Mouse (Mus musculus): Measurements from ENCODE around the gene Fcgr1.
"Not testable (repeated sequence)": the region's sequence is repeated elsewhere in the genome, so short reads cannot be mapped to it uniquely, and the experiment has no call there.

Fcgr1 gene

DNA sequence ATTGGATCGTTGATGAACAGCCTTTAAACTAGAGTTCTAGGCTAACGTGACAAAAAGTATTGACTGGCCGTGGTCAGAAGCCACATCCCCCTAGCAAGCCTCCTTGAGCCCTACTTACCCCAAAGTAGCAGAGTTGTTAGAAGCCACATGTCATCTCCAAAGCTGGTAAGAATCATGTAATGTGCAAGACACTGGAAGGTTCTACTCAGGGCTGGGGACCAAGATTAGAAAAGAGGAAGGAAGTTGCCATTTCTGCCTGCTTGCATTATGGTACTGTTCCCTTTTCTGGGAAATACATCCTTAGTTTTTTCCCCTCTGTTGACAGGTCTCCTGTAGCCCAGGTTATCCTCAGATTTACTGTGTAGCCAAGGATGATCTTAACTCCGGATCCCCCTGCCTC lies at the start of gene Fcgr1:
Fcgr1 (minus strand) TSS at position 183 of the 400 bp plus-strand sequence.
- DNase-seq, result no peak

DNA sequence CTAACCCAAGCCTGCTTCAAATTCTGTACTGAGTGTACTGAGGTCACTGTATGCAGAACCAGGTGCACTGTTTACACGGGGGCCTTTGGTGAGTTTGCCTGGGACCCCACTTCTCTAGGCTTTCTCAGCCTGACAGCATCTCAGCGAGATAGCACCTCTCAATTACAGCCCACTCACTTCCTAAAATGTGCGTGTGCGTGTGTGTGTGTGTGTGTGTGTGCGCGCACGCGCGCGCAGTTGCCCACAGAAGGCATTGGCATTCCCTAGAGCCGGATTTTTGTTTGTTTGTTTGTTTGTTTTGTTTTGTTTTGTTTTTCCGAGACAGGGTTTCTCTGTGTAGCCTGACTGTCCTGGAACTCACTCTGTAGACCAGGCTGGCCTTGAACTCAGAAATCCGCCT lies 48.9 kb upstream of the Fcgr1 start:
- DNase-seq, result not testable (repeated sequence)

DNA sequence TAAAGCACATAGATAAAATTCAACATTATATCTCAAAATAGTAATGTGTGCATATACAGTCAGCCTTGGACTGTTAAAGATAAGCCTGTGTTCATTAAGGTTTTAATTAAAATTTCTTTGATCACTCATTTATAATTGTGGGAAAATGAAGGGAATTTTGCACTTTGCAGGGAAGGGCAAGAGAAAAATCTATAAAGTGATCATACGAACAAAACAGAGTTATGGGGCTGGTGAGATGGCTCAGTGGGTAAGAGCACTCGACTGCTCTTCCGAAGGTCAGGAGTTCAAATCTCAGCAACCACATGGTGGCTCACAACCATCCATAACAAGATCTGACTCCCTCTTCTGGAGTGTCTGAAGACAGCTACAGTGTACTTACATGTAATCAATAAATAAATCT lies 48.3 kb upstream of the Fcgr1 start:
- DNase-seq, result not testable (repeated sequence)

DNA sequence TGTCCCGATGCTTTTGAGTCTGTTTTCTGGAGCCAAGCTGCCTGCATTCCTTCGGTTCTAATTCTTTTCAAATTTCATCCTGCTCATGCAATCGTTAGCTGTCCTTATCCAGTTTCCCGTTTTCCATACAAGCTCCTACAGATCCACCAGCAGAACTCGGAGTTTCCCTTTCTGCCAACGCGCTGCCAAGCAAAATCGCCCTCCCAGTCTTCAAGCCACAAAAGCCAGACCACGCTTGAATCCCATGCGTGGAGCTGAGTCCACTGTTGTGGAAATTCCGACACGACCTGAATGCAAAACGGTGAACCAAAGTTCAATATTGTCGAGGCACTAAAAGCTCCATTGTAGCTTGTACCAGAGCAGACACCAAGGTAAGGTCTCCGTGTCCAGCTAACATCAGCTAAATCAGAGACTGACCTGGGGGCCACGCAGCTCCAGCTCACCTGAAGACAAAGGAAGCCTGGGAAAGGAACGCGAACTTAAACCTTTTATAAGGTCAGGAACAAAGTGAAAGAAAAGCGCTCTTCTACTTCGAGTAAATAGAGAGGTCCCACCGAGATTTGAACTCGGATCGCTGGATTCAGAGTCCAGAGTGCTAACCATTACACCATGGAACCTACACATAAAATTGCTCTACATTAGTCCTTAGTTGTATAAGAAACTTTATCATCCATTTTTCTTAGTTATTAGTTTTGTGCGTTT lies 47.0 kb upstream of the Fcgr1 start:
- DNase-seq, result no peak

DNA sequence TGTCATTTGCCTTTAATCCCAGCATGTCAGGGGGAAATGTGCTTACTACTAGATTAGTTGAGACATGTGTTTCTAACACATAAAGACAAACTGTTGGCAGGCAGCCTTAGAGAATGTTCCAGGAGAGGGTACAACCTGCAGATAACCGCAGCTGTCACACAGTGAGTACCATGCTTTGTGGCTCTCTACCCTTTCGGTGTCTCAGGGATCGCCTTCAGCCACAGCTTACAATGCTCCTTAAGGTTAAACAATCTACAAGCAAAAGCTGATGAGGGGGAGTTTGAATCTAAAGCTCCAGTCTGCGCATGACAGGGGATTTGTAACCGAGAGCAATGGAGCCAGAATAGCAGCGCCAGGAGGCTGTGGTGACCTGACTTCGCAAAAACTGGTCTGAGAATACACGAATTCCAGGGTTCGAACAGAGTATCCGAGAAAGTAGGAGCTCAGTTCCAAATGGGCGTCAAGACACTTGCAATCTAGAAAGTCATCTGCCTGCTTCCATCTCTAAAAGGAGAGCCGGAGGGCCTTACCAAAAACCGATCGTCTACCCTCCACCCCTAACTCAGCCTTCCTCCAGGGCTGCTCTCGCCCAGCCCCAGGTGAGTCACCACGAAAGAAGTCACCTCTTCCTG lies 45.2 kb upstream of the Fcgr1 start:
- DNase-seq, result no peak

DNA sequence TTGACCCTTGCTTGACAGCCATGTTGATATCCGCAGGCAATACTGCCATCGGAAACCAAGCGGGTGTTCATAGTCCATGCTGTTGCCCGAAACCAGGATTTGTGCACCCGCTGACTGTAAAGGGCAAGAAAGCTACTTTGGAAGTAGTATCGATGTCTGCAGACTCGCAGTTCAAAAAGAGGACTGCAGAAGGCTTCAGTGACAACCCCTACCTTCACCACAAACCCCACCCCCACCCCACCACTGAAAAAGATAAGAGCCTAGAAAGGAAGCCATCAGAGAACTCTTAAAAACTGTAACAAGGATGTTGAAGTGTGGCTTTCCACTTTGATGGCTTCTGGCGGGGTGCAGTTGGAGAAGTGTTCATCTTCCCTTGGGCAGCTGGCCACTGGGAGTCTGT lies 44.3 kb upstream of the Fcgr1 start:
- no peak for DNase-seq

DNA sequence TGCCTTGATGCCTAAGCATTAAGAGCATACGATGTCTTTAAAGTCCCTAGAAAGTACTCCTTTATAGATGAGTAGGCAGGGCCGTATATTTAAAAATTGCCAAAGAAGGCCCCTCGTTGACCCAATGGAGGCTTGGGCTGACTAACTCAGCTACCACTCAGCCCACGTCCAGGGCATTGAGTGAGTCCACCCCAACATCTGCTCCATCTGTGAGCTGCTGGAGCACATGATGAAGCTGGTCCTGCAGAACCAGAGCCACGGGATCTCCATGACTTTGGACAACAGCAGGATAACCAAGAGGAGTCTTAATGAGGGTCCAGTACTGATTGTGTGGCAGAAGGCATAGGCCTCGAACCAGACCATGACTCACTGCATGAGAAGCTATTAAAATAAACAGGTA lies 43.5 kb upstream of the Fcgr1 start:
- no peak for DNase-seq

DNA sequence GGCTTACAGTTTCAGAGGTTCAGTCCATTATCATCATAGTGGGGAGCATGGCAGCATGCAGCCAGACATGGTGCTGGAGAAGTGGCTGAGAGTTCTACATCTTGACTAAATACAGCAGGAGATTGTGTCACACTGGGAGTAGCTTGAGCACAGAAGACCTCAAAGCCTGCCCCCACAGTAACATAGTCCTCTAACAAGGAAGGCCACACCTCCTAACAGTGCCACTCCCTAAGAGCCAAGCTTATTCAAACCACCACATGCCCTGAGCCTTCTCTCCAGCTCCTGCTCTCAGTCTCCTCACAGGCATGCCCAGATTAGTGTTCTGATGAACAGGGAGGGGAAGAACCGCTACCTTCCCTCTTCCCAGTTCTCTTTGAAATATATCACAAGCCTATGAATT lies 42.9 kb upstream of the Fcgr1 start:
- DNase-seq, result no peak

DNA sequence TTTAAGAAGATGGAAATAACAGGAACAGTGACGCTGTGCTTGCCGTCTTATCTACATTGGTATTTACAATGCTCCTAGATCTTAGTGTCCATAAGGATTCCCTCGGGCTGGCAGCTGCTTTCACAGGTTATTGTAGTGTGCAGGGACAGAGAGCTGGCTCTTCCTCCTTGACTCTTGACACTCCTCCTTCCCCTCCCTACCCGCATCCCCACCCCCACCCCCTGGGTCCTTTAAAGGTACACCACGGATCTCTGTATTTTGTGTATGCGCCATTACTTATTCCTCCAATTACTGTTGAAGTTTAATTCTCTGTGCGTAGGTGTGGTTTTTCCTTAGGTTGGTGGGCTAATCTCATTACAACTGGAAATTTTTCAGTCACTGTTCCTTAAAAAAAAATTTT lies 41.8 kb upstream of the Fcgr1 start:
- no peak for DNase-seq

DNA sequence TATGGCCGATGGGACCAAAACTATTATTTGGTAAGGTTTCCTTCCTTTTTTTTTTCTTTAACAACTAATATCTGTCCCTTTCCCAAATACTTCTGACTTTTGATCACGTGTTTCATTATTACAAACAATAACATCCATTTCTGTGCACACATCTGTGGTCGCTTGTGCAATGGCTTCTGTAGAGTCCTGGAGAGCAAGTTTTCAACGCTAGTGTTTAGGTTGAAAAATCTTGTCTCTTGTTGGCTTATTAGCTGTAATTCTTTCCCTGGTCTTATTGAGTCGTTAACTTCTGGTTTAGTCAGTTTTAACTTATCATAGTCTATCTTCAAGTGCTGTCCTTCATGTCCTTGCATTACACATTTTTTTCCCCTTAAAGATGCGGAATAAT lies 41.4 kb upstream of the Fcgr1 start:
- DNase-seq, result no peak

DNA sequence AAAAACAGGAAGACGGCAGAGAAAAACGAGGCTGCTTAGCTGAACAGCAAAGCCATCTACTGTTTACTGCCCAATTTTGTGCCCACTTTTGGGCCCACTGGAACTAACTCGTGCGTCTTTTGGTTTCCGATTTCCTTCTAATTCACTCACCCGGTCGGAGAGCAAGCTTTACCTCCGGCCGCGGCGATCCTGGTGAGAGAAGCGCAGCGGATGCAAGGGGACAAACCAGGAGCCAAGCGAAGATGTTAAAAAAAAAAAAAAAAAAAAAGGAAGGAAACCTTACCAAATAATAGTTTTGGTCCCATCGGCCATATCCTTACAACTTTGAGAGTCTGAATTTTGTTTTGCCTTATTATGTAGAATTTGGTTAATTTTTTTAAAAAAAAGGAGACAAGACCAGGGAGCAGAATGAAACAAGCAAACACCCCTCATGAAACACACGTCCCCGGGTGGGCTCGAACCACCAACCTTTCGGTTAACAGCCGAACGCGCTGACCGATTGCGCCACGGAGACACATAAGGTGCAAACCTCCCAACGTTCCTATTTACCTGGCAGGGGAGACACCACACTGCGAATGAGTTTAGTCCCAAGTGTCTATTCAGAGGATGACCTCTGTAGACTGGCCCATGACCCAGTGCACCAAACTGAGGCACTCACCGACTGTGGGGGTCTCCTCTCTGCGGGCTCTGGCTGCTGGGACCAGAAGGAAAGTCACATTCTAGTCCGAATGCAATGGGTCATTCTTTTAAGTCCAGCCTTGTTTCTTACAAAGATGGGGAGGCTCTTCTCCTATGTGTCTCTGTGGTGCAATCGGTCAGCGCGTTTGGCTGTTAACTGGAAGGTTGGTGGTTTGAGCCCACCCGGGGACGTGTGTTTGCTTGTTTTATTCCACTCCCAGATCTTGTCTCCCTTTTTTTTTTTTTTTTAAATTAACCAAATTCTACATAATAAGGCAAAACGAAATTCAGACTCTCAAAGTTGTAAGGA lies 40.7 kb upstream of the Fcgr1 start:
- DNase-seq, result no peak

DNA sequence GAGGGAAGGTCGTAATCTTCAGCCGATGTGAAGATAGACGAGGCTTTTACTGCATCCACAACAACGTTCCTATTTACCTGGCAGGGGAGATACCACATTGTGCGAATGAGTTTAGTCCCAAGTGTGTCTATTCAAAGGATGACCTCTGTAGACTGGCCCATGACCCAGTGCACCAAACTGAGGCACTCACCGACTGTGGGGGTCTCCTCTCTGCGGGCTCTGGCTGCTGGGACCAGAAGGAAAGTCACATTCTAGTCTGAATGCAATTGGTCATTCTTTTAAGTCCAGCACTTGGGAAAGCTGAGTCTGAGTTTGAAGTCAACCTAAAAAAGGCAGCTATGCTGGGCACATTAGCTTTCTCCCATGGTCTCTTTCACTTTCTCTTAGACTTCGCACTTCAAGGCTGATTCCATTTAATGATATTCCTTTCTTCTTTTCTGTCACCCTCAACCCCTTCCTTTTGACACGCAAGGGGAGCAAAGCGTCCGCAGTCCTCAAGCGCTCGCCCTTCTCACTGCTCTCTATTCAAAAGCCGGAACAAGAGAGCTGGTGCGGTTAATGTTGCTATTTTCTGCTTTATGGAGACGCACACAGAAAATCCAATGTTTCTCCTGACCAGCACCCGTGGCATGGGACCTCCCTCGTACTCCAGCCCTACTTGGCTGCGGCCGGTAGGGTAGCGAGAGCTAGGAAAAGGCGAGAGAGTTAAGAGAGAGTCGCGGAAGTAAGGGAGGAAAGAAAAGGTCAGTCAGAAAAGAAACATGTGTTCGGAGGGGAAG lies 39.8 kb upstream of the Fcgr1 start:
- no peak for DNase-seq

DNA sequence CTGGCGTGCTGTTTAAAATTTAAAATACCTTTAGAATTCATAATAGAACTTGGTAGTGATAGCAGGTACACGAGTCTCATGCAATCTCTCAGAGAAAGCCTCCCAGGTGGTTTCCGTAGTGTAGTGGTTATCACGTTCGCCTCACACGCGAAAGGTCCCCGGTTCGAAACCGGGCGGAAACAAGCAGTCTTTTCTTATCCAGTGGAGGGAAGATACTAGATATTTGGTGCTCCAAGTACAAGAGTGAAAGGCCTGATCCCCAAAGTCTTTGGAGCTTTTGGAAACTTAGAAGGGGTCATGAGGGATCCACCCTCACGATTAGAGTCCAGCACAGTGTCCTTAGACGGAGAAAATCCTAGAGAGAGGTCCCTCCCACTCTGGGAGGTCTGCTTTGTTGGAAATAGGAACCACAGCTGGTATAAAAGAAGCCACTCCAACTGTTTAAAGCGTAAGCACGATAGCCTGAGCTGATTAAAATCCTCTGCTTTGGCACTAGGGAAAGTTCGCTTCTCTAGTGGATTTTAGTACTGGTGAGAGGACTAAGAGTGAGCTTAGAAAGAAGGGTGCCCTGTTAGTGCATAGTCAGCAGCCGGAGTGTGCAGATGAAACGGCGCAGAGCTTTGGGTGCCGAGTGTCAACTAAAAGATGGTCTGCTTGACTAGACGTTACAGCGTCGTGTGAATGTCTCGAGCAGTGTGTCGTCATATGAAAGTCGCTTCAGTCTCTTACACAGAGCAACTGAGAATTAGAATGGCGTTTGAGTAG lies 39.0 kb upstream of the Fcgr1 start:
- DNase-seq, result no peak

DNA sequence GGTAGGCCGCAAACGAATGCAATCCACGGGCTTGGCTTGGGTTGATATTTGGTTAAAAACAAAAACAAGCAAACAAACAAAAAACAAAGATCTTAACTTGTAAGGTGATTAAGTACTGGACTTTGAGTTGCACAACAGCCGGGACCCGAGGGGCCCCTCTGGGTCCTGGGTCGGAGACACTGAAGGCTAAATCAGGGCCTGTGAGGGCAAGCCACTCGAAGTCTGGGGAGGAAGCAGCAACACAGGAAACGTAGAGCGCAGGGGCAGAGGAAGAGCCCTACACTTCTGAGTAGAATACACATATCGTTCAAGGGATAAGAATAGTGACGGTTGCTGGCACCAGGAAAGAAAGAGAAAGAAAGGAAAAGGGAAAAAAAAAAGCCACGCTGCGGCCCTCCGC lies 38.2 kb upstream of the Fcgr1 start:
- DNase-seq, result no peak

DNA sequence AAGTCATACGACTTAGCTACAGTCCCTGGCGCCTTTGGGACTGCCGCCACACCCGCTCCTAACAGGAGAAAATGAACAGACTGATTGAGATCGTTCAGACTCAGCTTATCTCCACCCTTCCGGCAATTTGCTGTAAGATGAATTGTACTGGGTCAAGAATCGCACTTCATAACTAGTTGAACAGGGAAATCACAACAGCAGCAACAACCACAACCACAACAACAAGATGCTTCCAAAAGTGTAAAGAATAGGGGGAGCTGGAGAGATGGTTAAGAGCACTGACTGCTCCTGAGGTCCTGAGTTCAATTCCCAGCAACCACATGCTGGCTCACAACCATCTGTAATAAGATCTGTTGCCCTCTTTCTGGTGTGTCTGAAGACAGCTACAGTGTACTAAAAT lies 37.7 kb upstream of the Fcgr1 start:
- no peak for DNase-seq

DNA sequence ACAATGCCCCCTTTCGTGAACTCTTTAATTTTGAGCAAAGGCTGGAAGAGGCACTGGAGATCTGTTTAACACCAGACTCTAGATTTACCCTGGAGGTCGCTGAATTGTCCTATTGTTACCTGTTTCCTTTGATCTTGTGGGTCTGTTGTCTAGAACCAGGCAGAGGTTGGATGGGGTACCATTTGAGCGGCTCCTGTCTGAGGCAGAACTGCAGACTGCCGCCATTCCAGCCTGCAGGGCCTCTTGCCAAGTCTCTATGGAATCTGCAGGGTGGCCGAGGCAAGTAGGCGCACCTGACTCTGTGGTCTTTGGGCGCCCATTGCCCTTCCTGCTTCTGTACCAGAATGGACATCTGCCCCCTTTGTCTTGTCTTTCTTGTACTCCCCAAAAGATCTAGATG lies 36.8 kb upstream of the Fcgr1 start:
- no peak for DNase-seq

DNA sequence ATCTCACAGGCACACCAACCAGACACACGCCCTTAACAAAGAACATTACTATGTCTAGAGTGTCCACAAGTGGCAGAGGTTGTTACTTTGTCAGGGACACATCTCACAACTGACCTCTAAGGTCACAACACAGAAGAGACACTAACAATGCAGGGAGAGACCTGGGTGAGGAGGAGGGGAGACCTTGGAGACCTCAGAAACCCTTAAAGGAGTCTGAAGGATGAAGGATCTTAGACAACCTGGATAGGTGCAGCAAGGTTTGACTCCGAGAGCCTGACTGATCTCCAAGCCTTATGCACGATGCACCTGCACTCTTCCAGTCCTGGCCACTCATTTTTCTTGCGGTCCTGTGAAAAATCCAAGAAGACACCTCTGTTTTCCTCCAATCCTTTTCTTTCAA lies 36.4 kb upstream of the Fcgr1 start:
- no peak for DNase-seq

DNA sequence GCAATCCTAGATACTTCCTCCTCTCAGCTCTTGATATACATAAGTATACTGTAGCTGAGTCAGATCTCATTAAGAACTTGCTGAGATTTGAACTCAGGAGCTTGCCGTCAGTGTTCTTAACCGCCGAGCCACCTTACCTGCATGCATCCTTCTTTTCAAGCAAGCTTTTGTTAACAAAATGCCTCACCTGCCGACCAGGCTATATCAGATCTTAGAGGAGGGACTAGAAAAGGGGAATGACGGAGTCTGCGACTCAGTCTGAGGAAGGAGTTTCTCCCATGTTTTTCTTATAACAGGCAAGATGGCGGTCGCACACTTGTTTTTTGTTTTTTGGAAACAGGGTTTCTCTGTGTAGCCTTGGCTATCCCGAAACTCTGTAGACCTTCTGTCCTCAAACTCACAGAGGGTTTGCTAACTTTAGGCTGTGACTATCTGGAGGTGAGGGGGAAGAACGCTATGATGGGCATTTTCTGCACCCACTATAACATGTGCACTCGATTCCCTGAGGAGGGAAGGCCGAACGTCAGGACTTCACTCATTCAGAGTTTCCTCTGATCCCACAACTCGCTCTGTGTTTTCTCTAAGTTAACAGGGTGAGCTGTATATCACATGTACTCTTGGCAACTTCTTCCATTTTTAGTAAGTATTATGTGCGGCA lies 35.1 kb upstream of the Fcgr1 start:
- DNase-seq, result no peak

DNA sequence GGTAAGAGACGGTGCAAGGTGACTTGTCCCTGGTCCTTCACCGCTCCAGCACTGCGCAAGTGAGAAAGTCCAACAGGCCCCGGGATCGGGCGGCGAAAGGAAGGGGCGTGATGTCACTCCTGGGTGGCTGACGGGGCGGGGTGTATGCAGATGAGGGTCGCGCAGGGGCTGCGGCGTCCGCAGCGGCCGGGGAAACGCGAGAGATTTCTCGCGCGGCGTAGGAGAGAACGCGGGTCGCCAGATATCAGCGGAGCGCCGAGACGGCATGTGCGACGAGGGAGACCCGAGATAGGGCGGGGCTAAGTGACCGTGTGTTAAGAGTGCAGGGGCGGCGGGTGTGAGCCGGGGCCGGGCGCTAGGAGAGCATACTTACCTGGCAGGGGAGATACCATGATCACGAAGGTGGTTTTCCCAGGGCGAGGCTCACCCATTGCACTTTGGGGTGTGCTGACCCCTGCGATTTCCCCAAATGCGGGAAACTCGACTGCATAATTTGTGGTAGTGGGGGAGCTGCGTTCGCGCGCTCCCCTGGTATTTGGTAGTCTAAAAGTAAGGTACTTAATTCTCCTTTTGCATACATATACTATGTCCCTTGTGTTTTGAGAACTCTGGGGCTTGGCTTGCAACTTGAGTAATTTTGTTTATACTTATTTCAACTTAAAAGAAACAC lies 34.4 kb upstream of the Fcgr1 start:
- not testable (repeated sequence) for DNase-seq

DNA sequence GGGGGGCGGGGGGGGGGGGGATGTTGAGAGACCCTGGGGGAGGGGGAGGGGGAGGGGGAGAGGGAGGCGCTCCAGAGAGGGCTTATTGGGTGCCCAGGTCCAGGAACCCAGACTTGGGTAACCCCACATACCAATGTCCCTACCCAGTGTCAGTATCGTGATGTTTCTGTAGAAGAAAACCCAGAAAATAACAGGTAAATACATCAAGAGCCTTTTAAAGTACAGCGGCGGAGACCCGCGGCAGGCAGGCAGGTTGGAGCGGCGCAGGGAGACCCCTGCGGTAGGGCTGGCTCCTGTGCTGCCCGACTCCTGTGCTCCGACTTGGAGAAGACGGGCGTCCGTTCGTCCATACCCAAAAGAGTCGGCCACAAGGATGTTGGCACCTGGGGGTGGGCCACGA lies 33.9 kb upstream of the Fcgr1 start:
- DNase-seq, result no peak

DNA sequence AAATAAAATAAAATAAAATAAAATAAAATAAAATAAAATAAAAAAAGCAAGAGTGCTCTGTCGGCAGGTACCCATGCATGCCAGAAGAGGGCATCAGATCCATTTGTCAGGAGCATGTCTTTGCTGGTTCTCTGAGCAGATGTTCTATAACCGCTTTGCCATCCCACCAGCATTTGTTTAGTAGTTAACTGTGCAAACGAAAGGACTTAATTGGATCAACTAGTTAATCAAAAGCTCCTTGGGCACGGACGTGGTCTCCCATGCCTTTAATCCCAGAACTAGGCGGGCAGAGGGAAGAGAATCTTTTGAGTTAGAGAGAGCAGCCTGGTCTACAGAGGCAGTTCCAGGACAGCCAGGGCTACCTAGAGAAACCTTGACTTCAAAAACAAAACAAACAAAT lies 33.4 kb upstream of the Fcgr1 start:
- no peak for DNase-seq

All from right cerebral cortex, postnatal 4 days (tissue).